ENCODE assay signal across 17 mouse cellular contexts in genomic region chr12:9519346-9519745, GRCm38 (mm10). TPM values are rescaled to one million over a fixed set of nuclear protein-coding genes. Genes with fewer than 3 reads are reported as not detected.
DNase-seq lines count a peak whose midpoint lies in the region; ATAC-seq lines count a peak whose summit lies in the region.
"Had no signal": no experiment of that assay in that cellular context is flagged by ENCODE, and none has a peak within 500 bp of the region (broad histone marks: within the 10 kb centered on the region; RNA-seq: fewer than 3 reads in every experiment).

No protein-coding gene starts in this region.

- no peaks in the 10 kb centered on the region for H3K36me3 ChIP-seq in kidney, embryonic 16.5 days (ENCODE audit: insufficient read depth, low read length)
- H3K36me3 ChIP-seq: embryonic facial prominence, embryonic 15.5 days; G1E; heart, embryonic 13.5 days; neural tube, embryonic 12.5 days had no signal

- no peak overlapping the region for H3K4me3 ChIP-seq in kidney, embryonic 16.5 days (ENCODE audit: low read length)
- H3K4me3 ChIP-seq: embryonic facial prominence, embryonic 15.5 days; heart, embryonic 13.5 days; neural tube, embryonic 12.5 days had no signal

- DNase-seq in cerebellum, postnatal 14 days: peak; percentile 3 to 11
- DNase-seq in cerebellum, adult 11-12 months: no peak
- peak; percentile 17 to 26 for DNase-seq in kidney, adult 8-10 months
- peak; percentile 70 for DNase-seq in adrenal gland, adult 2 months
- DNase-seq in lung, postnatal 10 days: peak; percentile 39
- DNase-seq in cerebellum, adult 11 months: no peak
- no peak for DNase-seq in layer of hippocampus, adult 9-10 months (ENCODE audit: low spot score)
- DNase-seq: cerebellum, adult 9-11 months; layer of hippocampus, postnatal 36 days; liver; right cerebral cortex, postnatal 14 days had no signal

- no peak for ATAC-seq in kidney, embryonic 16.5 days (ENCODE audit: low FRiP score, low TSS enrichment)
- ATAC-seq: hindbrain, embryonic 16.5 days had no signal

- no peaks in the 10 kb centered on the region for H3K9me3 ChIP-seq in kidney, embryonic 16.5 days (ENCODE audit: low read length)
- H3K9me3 ChIP-seq: embryonic facial prominence, embryonic 15.5 days; heart, embryonic 13.5 days; neural tube, embryonic 12.5 days had no signal

- H3K4me1 ChIP-seq in kidney, embryonic 16.5 days (ENCODE audit: insufficient read depth, low read length): no peaks in the 10 kb centered on the region
- H3K4me1 ChIP-seq: heart, embryonic 13.5 days; neural tube, embryonic 12.5 days had no signal

- H3K27ac ChIP-seq in kidney, embryonic 16.5 days (ENCODE audit: low read length): no peak overlapping the region
- H3K27ac ChIP-seq: embryonic facial prominence, embryonic 15.5 days; heart, embryonic 13.5 days; neural tube, embryonic 12.5 days had no signal

- no peak overlapping the region for H3K9ac ChIP-seq in kidney, embryonic 16.5 days (replicated peaks; ENCODE audit: low read length)
- H3K9ac ChIP-seq: embryonic facial prominence, embryonic 15.5 days; heart, embryonic 13.5 days; neural tube, embryonic 12.5 days had no signal

- 62% methylated on average over 3 of the region's 3 CpGs for WGBS in kidney, embryonic 16.5 days

- H3K4me2 ChIP-seq in kidney, embryonic 16.5 days (replicated peaks; ENCODE audit: low read depth, low read length): no peak overlapping the region
- H3K4me2 ChIP-seq: embryonic facial prominence, embryonic 15.5 days; heart, embryonic 13.5 days; neural tube, embryonic 12.5 days had no signal

- H3K27me3 ChIP-seq in kidney, embryonic 16.5 days (ENCODE audit: insufficient read depth, low read length): no peaks in the 10 kb centered on the region
- H3K27me3 ChIP-seq: embryonic facial prominence, embryonic 15.5 days; heart, embryonic 13.5 days; neural tube, embryonic 12.5 days had no signal

RNA-seq across cellular contexts. Expression of gene Osr1, which starts 50.6 kb away (rescaled TPM):
- polyA plus RNA-seq in kidney, embryonic 16.5 days (2015; fragmentation: Nextera tagmentation; extraction: Ambion mirVana): 20.3 and 30.8 TPM in 2 replicates
- total RNA-seq in adrenal gland, adult 2 months (2021): 1 to 10 TPM; 2.7 to 4.8 TPM
- 3.5 and 9.3 TPM in 2 replicates for polyA plus RNA-seq in adrenal gland, adult 2 months (2012; rRNA removed)
- total RNA-seq: G1E had no signal
- polyA plus RNA-seq: G1E had no signal

Comparison
In these comparisons a context has a peak if more than half of its experiments do, and no peak if none do; other contexts are left out.
1. DNase-seq: peak in cerebellum, postnatal 14 days (2 of 2), kidney, adult 8-10 months (2 of 2), adrenal gland, adult 2 months (single experiment) and lung, postnatal 10 days (single experiment); none in cerebellum, adult 11-12 months (single experiment), cerebellum, adult 11 months (single experiment) and layer of hippocampus, adult 9-10 months (single experiment).